Mouse (Mus musculus) right cerebral cortex, postnatal 4 days (tissue): ENCODE results near the gene Trmt2a.
"Not testable (repeated sequence)": the region's sequence is repeated elsewhere in the genome, so short reads cannot be mapped to it uniquely, and the experiment has no call there.

Experiments
- DNase-seq: peaks from one replicate; pipeline ENCODE4 v3.0.0-alpha.2; 2022

Gene Trmt2a

GRCm38 (mm10) chr16:18289614-18290013, 41.1 kb downstream of the Trmt2a start:
- DNase-seq = not testable (repeated sequence)
